Mouse (Mus musculus): ENCODE data around the gene Insrr.

DNA sequence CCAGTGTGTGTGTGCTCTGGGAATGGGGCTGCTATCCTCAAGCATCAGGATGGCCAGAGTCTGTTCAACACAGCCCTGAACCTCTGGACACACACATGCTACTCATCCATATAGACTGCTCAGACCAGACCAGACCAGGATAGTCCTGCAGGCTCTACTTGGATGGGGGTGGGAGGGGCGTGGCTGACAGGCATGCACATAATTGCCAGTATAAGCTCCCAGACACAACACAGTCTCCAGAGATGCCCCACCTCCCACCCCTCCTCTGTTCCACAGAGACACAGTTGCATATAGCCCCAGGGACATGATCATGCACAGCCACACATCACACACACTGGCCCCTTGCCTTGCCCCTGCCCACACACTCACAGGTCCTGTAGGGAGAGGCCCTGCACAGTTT is 7.5 kb upstream of the Insrr start:
- TF ChIP-seq CTCF (IDR thresholded peaks at IDR 0.05; ENCODE audit: low read depth, low read length) (no peak), POLR2A (IDR thresholded peaks at IDR 0.05; ENCODE audit: insufficient read depth, low read length) (no peak), EP300 (IDR thresholded peaks at IDR 0.05; ENCODE audit: insufficient read depth, low read depth, low read length) (no peak)
